14 mouse cellular contexts compared by ENCODE assay signal in genomic region chr1:74851001-74851775, GRCm38 (mm10). TPM values are rescaled to one million over a fixed set of nuclear protein-coding genes. Genes with fewer than 3 reads are reported as not detected.
A peak's percentile ranks its signal among the peaks of the same experiment; 100 is the strongest.
DNase-seq lines count a peak whose midpoint lies in the region; ATAC-seq and TF ChIP-seq lines count a peak whose summit lies in the region.
"Had no signal": no experiment of that assay in that cellular context is flagged by ENCODE, and none has a peak within 500 bp of the region (broad histone marks: within the 10 kb centered on the region; RNA-seq: fewer than 3 reads in every experiment).

No protein-coding gene starts in this region.

- DNase-seq in layer of hippocampus, adult 2 months (ENCODE audit: low spot score in 2 of 2) = peak in 1 of 2 experiments; percentile 29
- DNase-seq in layer of hippocampus, adult 11-12 months (ENCODE audit: low spot score) = no peak
- peak; percentile 92 for DNase-seq in R1 (ENCODE audit: low read depth, low spot score)
- DNase-seq: heart, adult 18-20 months had no signal

- no peaks in the 10 kb centered on the region for H3K36me3 ChIP-seq in forebrain, embryonic 13.5 days (ENCODE audit: poor library complexity, severe bottlenecking)
- no peaks in the 10 kb centered on the region for H3K36me3 ChIP-seq in midbrain, embryonic 16.5 days (ENCODE audit: control insufficient read depth, insufficient read depth, low read length)
- no peaks in the 10 kb centered on the region for H3K36me3 ChIP-seq in kidney, embryonic 14.5 days (ENCODE audit: control insufficient read depth, insufficient read depth, low read length)
- H3K36me3 ChIP-seq in intestine, embryonic 16.5 days (ENCODE audit: control insufficient read depth, insufficient read depth, low read length) = no peaks in the 10 kb centered on the region
- H3K36me3 ChIP-seq: liver, embryonic 15.5 days had no signal

- WGBS in forebrain, embryonic 13.5 days = 2% methylated on average over 5 of the region's 6 CpGs
- WGBS in midbrain, embryonic 16.5 days = 14% methylated on average over 6 of the region's 6 CpGs
- 24% methylated on average over 6 of the region's 6 CpGs for WGBS in kidney, embryonic 14.5 days
- 18% methylated on average over 6 of the region's 6 CpGs for WGBS in intestine, embryonic 16.5 days

- H3K27ac ChIP-seq in layer of hippocampus, adult 2 months = peak overlapping the region; percentile 86
- H3K27ac ChIP-seq in forebrain, embryonic 13.5 days = 0 out of 2 replicates have a peak overlapping the region, but pooled peaks have one; percentile 12
- peak overlapping the region; percentile 8 for H3K27ac ChIP-seq in midbrain, embryonic 16.5 days (ENCODE audit: low read length)
- H3K27ac ChIP-seq in kidney, embryonic 14.5 days (ENCODE audit: low read depth, low read length) = no peak overlapping the region
- H3K27ac ChIP-seq in intestine, embryonic 16.5 days (ENCODE audit: low read length) = no peak overlapping the region
- H3K27ac ChIP-seq: kidney, postnatal 0 days; liver, embryonic 15.5 days had no signal

- H3K27me3 ChIP-seq in forebrain, embryonic 13.5 days = peaks cover 52% of the 10 kb centered on the region
- no peaks in the 10 kb centered on the region for H3K27me3 ChIP-seq in midbrain, embryonic 16.5 days (ENCODE audit: control insufficient read depth, insufficient read depth, low read depth, low read length)
- H3K27me3 ChIP-seq in kidney, embryonic 14.5 days (ENCODE audit: control insufficient read depth, insufficient read depth, low read length) = peaks cover 62% of the 10 kb centered on the region
- H3K27me3 ChIP-seq in intestine, embryonic 16.5 days (replicated peaks; ENCODE audit: control insufficient read depth, insufficient read depth, low read length) = peaks cover 55% of the 10 kb centered on the region

- no peaks in the 10 kb centered on the region for H3K9me3 ChIP-seq in forebrain, embryonic 13.5 days (replicated peaks)
- no peaks in the 10 kb centered on the region for H3K9me3 ChIP-seq in midbrain, embryonic 16.5 days (replicated peaks; ENCODE audit: control insufficient read depth, low read length, poor library complexity, severe bottlenecking)
- H3K9me3 ChIP-seq in kidney, embryonic 14.5 days (ENCODE audit: control insufficient read depth, low read length) = no peaks in the 10 kb centered on the region
- no peaks in the 10 kb centered on the region for H3K9me3 ChIP-seq in intestine, embryonic 16.5 days (ENCODE audit: control insufficient read depth, low read length)
- H3K9me3 ChIP-seq: liver, embryonic 15.5 days had no signal

- ATAC-seq in forebrain, embryonic 13.5 days = no peak
- ATAC-seq in midbrain, embryonic 16.5 days = no peak
- no peak for ATAC-seq in kidney, embryonic 14.5 days (ENCODE audit: low FRiP score, low TSS enrichment)
- ATAC-seq in intestine, embryonic 16.5 days = no peak

- H3K9ac ChIP-seq in forebrain, embryonic 13.5 days = peak overlapping the region; percentile 21; the same call in 1 of the 2 replicates
- peak overlapping the region; percentile 45; the same call in 1 of the 2 replicates for H3K9ac ChIP-seq in midbrain, embryonic 16.5 days (ENCODE audit: low read depth, low read length)
- H3K9ac ChIP-seq in kidney, embryonic 14.5 days (ENCODE audit: low read depth, low read length) = no peak overlapping the region
- H3K9ac ChIP-seq in intestine, embryonic 16.5 days (ENCODE audit: low read depth, low read length) = no peak overlapping the region
- H3K9ac ChIP-seq: liver, embryonic 15.5 days had no signal

- no peak overlapping the region for H3K4me3 ChIP-seq in layer of hippocampus, adult 2 months
- H3K4me3 ChIP-seq in forebrain, embryonic 13.5 days = no peak overlapping the region
- no peak overlapping the region for H3K4me3 ChIP-seq in midbrain, embryonic 16.5 days (ENCODE audit: low read depth, low read length)
- no peak overlapping the region for H3K4me3 ChIP-seq in kidney, embryonic 14.5 days (ENCODE audit: low read length)
- no peak overlapping the region for H3K4me3 ChIP-seq in intestine, embryonic 16.5 days (ENCODE audit: low read length)
- H3K4me3 ChIP-seq: liver, embryonic 15.5 days had no signal

- no peak overlapping the region for H3K4me2 ChIP-seq in forebrain, embryonic 13.5 days
- H3K4me2 ChIP-seq in midbrain, embryonic 16.5 days (ENCODE audit: low read length) = no peak overlapping the region
- no peak overlapping the region for H3K4me2 ChIP-seq in kidney, embryonic 14.5 days (replicated peaks; ENCODE audit: low read depth, low read length)
- no peak overlapping the region for H3K4me2 ChIP-seq in intestine, embryonic 16.5 days (ENCODE audit: low read depth, low read length)
- H3K4me2 ChIP-seq: liver, embryonic 15.5 days had no signal

- no peak for TF ChIP-seq CTCF in layer of hippocampus, adult 2 months (conservative IDR thresholded peaks at IDR 0.05)

- H3K4me1 ChIP-seq in forebrain, embryonic 13.5 days = peaks cover 29% of the 10 kb centered on the region
- H3K4me1 ChIP-seq in midbrain, embryonic 16.5 days (ENCODE audit: control insufficient read depth, insufficient read depth, low read length) = peaks cover 18% of the 10 kb centered on the region
- peaks cover 9% of the 10 kb centered on the region for H3K4me1 ChIP-seq in kidney, embryonic 14.5 days (ENCODE audit: control insufficient read depth, insufficient read depth, low read length)
- H3K4me1 ChIP-seq in intestine, embryonic 16.5 days (ENCODE audit: control insufficient read depth, insufficient read depth, low read length) = peaks cover 17% of the 10 kb centered on the region

RNA-seq across cellular contexts. Expression of gene Cdk5r2, which starts 3.5 kb away (rescaled TPM):
- 100 to 1,000 TPM; 193 to 196 TPM for total RNA-seq in layer of hippocampus, adult 2 months (2021)
- polyA plus RNA-seq in forebrain, embryonic 13.5 days (2015; fragmentation: Nextera tagmentation; extraction: Ambion mirVana) = 0.76 and 1.3 TPM in 2 replicates
- 8.1 and 9.7 TPM in 2 replicates for polyA plus RNA-seq in midbrain, embryonic 16.5 days (2015; fragmentation: Nextera tagmentation; extraction: Ambion mirVana)
- 0.07 TPM in 1 of 2 replicates, not detected in the other for polyA plus RNA-seq in kidney, embryonic 14.5 days (2014; fragmentation: Nextera tagmentation; extraction: Ambion mirVana)
- polyA plus RNA-seq in intestine, embryonic 16.5 days (2015; fragmentation: Nextera tagmentation; extraction: Ambion mirVana) = 0.07 and 0.18 TPM in 2 replicates
- total RNA-seq: heart, adult 18-20 months; hematopoietic stem cell, adult 5-6 weeks; megakaryocyte progenitor cell, adult 5-6 weeks had no signal
- polyA plus RNA-seq: kidney, postnatal 0 days; liver, embryonic 15.5 days; thymus, postnatal 0 days had no signal

RNA-seq across cellular contexts. Expression of gene Fev, which starts 34.0 kb away (rescaled TPM):
- not detected for total RNA-seq in layer of hippocampus, adult 2 months (2021)
- polyA plus RNA-seq in forebrain, embryonic 13.5 days (2015; fragmentation: Nextera tagmentation; extraction: Ambion mirVana) = not detected in 2 replicates
- 1.6 and 2.9 TPM in 2 replicates for polyA plus RNA-seq in midbrain, embryonic 16.5 days (2015; fragmentation: Nextera tagmentation; extraction: Ambion mirVana)
- 0.47 and 2.1 TPM in 2 replicates for polyA plus RNA-seq in kidney, embryonic 14.5 days (2014; fragmentation: Nextera tagmentation; extraction: Ambion mirVana)
- 0.95 and 1.5 TPM in 2 replicates for polyA plus RNA-seq in intestine, embryonic 16.5 days (2015; fragmentation: Nextera tagmentation; extraction: Ambion mirVana)
- total RNA-seq: heart, adult 18-20 months; hematopoietic stem cell, adult 5-6 weeks; left cerebral cortex, postnatal 10 days; megakaryocyte progenitor cell, adult 5-6 weeks had no signal
- polyA plus RNA-seq: thymus, postnatal 0 days had no signal

RNA-seq across cellular contexts. Expression of gene Cryba2, which starts 41.8 kb away (rescaled TPM):
- not detected for total RNA-seq in layer of hippocampus, adult 2 months (2021)
- not detected in 2 replicates for polyA plus RNA-seq in forebrain, embryonic 13.5 days (2015; fragmentation: Nextera tagmentation; extraction: Ambion mirVana)
- polyA plus RNA-seq in midbrain, embryonic 16.5 days (2015; fragmentation: Nextera tagmentation; extraction: Ambion mirVana) = 0.45 and 0.51 TPM in 2 replicates
- not detected in 2 replicates for polyA plus RNA-seq in kidney, embryonic 14.5 days (2014; fragmentation: Nextera tagmentation; extraction: Ambion mirVana)
- 1.5 and 2.4 TPM in 2 replicates for polyA plus RNA-seq in intestine, embryonic 16.5 days (2015; fragmentation: Nextera tagmentation; extraction: Ambion mirVana)
- total RNA-seq: heart, adult 18-20 months; hematopoietic stem cell, adult 5-6 weeks; left cerebral cortex, postnatal 10 days; megakaryocyte progenitor cell, adult 5-6 weeks had no signal
- polyA plus RNA-seq: kidney, postnatal 0 days; liver, embryonic 15.5 days had no signal

RNA-seq across cellular contexts. Expression of gene Wnt10a, which starts 59.9 kb away (rescaled TPM):
- 1 to 10 TPM; 2.5 to 3.3 TPM for total RNA-seq in layer of hippocampus, adult 2 months (2021)
- polyA plus RNA-seq in forebrain, embryonic 13.5 days (2015; fragmentation: Nextera tagmentation; extraction: Ambion mirVana) = 0.29 and 0.63 TPM in 2 replicates
- polyA plus RNA-seq in midbrain, embryonic 16.5 days (2015; fragmentation: Nextera tagmentation; extraction: Ambion mirVana) = 0.10 and 0.47 TPM in 2 replicates
- 0.70 and 0.91 TPM in 2 replicates for polyA plus RNA-seq in kidney, embryonic 14.5 days (2014; fragmentation: Nextera tagmentation; extraction: Ambion mirVana)
- polyA plus RNA-seq in intestine, embryonic 16.5 days (2015; fragmentation: Nextera tagmentation; extraction: Ambion mirVana) = 0.05 and 0.09 TPM in 2 replicates
- total RNA-seq: heart, adult 18-20 months; hematopoietic stem cell, adult 5-6 weeks; megakaryocyte progenitor cell, adult 5-6 weeks had no signal
- polyA plus RNA-seq: liver, embryonic 15.5 days had no signal

Comparison
In these comparisons a context has a peak if more than half of its experiments do, and no peak if none do; other contexts are left out.
1. H3K27ac ChIP-seq: peak in layer of hippocampus, adult 2 months (single experiment), forebrain, embryonic 13.5 days (single experiment) and midbrain, embryonic 16.5 days (single experiment); none in kidney, embryonic 14.5 days (single experiment) and intestine, embryonic 16.5 days (single experiment).
2. H3K9ac ChIP-seq: peak in forebrain, embryonic 13.5 days (single experiment) and midbrain, embryonic 16.5 days (single experiment); none in kidney, embryonic 14.5 days (single experiment) and intestine, embryonic 16.5 days (single experiment).